Mouse (Mus musculus) neural tube, embryonic 11.5 days (tissue): ENCODE data around the gene Gpr4. TPM values are rescaled to one million over a fixed set of nuclear protein-coding genes. Genes with fewer than 3 reads are reported as not detected.

ENCODE experiments used
- ATAC-seq: fragments of 200-750 bp; cut with Nextera tagmentation; 2 replicates; pipeline ENCODE4 v1.8.0; 2017; ENCODE audit warnings: moderate number of reproducible peaks, mild to moderate bottlenecking, moderate TSS enrichment, moderate library complexity; ENCODE audit not compliant: insufficient read depth, low FRiP score, low TSS enrichment
- DNase-seq: peaks from one replicate; pipeline ENCODE4 v3.0.0-alpha.2; 2015; ENCODE audit warnings: low spot score
- H3K27ac ChIP-seq: fragments of 300-500 bp; sonication (generic); 2 replicates; pipeline ENCODE4 v1.5.1; 2014; ENCODE audit warnings: low read depth, mild to moderate bottlenecking, low read length
- H3K27me3 ChIP-seq: fragments of 300-500 bp; sonication (generic); 2 replicates; pipeline ENCODE4 v1.6.1; 2014; ENCODE audit warnings: mild to moderate bottlenecking, low read length, mixed read lengths; ENCODE audit not compliant: control insufficient read depth, insufficient read depth
- H3K36me3 ChIP-seq: fragments of 300-500 bp; sonication (generic); 2 replicates; pipeline ENCODE4 v1.6.1; 2014; ENCODE audit warnings: mild to moderate bottlenecking, low read length, moderate library complexity, mixed read lengths; ENCODE audit not compliant: control insufficient read depth, insufficient read depth
- H3K4me1 ChIP-seq: fragments of 300-500 bp; sonication (generic); 2 replicates; pipeline ENCODE4 v1.6.1; 2014; ENCODE audit warnings: low read length, mixed read lengths; ENCODE audit not compliant: control insufficient read depth, insufficient read depth
- H3K4me2 ChIP-seq: fragments of 300-500 bp; sonication (generic); 2 replicates; pipeline ENCODE4 v1.6.1; 2014; ENCODE audit warnings: low read depth, mild to moderate bottlenecking, moderate library complexity
- H3K4me3 ChIP-seq: fragments of 300-500 bp; sonication (generic); 2 replicates; pipeline ENCODE4 v1.5.1; 2014; ENCODE audit warnings: low read depth, low read length
- H3K9ac ChIP-seq: fragments of 300-500 bp; sonication (generic); 2 replicates; pipeline ENCODE4 v1.6.1; 2014; ENCODE audit warnings: mild to moderate bottlenecking, low read length
- H3K9me3 ChIP-seq: fragments of 300-500 bp; sonication (generic); 2 replicates; pipeline ENCODE4 v1.6.1; 2016; ENCODE audit warnings: low read length; ENCODE audit not compliant: control insufficient read depth
- WGBS: fragments of 180-500 bp; shearing (Covaris S2); extraction: QIAGEN DNeasy Blood & Tissue Kit; methylation state at CpG from one replicate; pipeline ENCODE4 v1.1.7; 2014; 5-methylcytosine and 5-hydroxymethylcytosine counted together
- polyA plus RNA-seq: library from polyadenylated mRNA; unstranded; fragments of >200 nt; fragmentation: Nextera tagmentation; extraction: Ambion mirVana; gene quantifications from 2 replicates; pipeline ENCODE4 v1.2.1, GENCODE M21; 2014

The Gpr4 gene
- polyA plus RNA-seq, 1 experiment from 2014 or later, result 2.6 TPM

DNA sequence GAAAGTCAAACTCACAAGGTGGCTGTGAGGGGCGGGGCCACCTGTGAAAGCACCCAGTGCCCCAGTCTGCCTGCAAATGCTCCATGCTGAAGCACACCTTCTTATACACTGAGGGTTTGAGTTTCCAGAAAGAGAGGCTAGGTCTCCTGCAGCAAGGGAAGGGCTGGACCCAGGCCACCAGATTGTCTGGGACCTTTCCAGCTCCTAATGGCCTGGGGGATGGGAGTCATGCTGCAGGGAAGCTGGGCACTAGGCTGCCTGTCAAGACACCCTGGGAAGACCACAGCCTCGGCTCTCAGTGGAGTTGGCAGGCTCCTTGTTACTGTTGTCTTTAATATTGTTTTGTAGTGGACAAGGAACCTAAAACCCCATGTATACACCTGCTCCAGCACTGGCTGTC lies 24.1 kb downstream of the Gpr4 start:
- 82% methylated on average over 2 of the region's 2 CpGs for WGBS
- Histone ChIP-seq H3K4me3 (no peak overlapping the region), H3K9ac (no peak overlapping the region), H3K27me3 (no peaks in the 10 kb centered on the region), H3K4me2 (no peak overlapping the region), H3K9me3 (no peaks in the 10 kb centered on the region), H3K36me3 (no peaks in the 10 kb centered on the region), H3K27ac (no peak overlapping the region), H3K4me1 (no peaks in the 10 kb centered on the region; the same call in 1 of the 2 replicates)
- ATAC-seq, result no peak
- no peak for DNase-seq

DNA sequence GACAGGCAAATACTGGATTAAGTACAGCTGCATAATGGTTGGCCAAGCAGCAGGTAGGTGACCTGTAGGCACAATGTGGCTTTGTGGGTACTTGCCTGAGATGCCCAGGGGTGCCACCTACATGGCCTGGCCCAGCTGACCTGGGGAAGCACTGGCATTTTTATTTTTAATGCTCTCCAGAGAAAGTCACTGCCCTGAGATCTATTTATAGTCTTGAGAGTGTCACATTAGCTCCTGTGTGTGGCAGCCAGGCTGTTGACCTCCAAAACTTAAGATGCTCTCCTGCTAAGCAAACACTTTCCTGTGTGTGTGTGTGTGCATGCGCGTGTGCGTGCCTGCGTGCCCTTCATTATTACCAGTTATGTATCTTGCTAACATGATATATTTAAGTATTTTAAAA lies 26.0 kb downstream of the Gpr4 start:
- Histone ChIP-seq H3K9ac (no peak overlapping the region), H3K4me1 (no peaks in the 10 kb centered on the region; the same call in 1 of the 2 replicates), H3K27me3 (no peaks in the 10 kb centered on the region), H3K4me2 (no peak overlapping the region), H3K27ac (no peak overlapping the region), H3K4me3 (no peak overlapping the region), H3K36me3 (no peaks in the 10 kb centered on the region), H3K9me3 (no peaks in the 10 kb centered on the region)
- ATAC-seq, result no peak
- 97% methylated on average over 4 of the region's 4 CpGs for WGBS
- DNase-seq, result no peak

DNA sequence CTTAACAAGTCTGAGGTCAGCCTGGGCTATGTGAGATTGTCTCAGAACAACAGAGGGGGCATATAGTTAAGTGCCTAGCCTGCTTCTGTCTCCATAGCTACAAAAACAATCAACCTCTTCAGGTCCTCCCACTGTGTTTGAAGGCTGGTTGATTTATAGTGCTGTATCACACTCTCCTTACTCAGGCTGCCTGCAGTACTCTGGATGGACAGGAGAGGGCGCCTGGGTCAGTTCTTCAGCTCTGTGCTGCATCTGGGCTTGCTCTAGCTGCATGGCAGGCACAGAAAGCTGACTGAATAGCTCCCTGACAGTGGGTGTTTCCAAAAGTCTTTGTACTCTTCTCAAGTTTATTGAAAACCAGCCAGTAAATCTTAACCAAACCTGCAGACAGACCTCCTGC lies 27.1 kb downstream of the Gpr4 start:
- H3K4me1 ChIP-seq, result no peaks in the 10 kb centered on the region; the same call in 1 of the 2 replicates
- ATAC-seq, result peak; percentile 89

DNA sequence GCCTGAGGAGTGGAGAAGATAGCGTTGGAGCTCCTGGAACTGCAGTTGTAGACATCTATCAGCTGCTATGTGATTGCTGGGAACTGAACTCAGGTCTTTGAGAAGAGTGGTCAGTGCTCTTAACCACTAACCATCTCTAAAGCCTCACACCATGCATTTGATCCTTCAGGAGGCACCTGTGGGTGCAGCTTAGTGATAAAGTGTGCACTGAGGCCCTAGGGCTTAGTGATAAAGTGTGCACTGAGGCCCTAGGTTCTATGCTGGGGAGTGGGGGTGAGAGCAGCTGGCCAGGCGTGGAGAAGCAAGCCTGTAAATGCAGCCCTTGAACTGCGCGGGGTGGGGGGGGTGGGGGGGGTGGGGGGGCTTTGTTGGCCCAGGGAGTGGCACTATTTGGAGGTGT lies 27.6 kb downstream of the Gpr4 start:
- ATAC-seq, result no peak

More for the DNA sequence above, 27.1 kb downstream of the Gpr4 start:
- whole genome bisulfite sequencing, result 0% methylated on average over 1 of the region's 1 CpGs
- no peaks in the 10 kb centered on the region for H3K9me3 ChIP-seq
- no peaks in the 10 kb centered on the region for H3K27me3 ChIP-seq
- H3K4me2 ChIP-seq, result no peak overlapping the region
- no peaks in the 10 kb centered on the region for H3K36me3 ChIP-seq
- H3K4me3 ChIP-seq, result no peak overlapping the region
- no peak overlapping the region for H3K27ac ChIP-seq
- H3K9ac ChIP-seq, result no peak overlapping the region
- DNase-seq, result peak; percentile 89

DNA sequence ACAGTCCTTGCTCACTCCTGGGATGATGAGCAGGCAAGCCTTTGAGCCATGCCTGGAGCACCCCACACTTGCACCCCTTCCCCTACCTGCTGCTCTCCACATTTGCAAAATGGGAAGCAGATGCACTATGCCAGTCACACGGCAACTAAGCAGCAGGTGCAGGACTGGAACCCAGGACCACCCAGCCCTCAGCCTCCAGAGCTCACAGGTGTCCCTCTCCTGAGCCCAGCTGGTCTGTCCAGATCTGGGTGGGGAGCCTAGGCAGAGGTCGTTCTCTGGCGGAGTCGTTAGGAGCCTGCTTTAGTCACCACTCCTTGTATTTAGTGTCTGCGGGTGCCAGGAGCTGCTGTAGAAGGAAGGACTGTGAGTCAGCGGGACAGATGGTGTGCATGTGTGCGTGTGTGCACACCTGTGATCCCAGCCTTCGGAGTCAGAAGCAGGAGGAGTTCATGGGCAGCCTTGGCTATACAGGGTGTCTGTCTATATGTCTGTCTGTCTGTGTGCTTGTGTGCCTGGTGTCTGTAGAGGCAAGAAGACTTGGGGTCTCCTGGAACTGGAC lies 28.6 kb downstream of the Gpr4 start:
- ATAC-seq, result no peak
- WGBS, result 84% methylated on average over 8 of the region's 8 CpGs

More for the DNA sequence above, 27.6 kb downstream of the Gpr4 start:
- H3K27me3 ChIP-seq, result no peaks in the 10 kb centered on the region
- H3K4me3 ChIP-seq, result no peak overlapping the region
- no peaks in the 10 kb centered on the region; the same call in 1 of the 2 replicates for H3K4me1 ChIP-seq
- DNase-seq, result no peak
- no peak overlapping the region for H3K27ac ChIP-seq
- no peak overlapping the region for H3K4me2 ChIP-seq
- WGBS, result 61% methylated on average over 4 of the region's 4 CpGs
- no peaks in the 10 kb centered on the region for H3K9me3 ChIP-seq
- H3K9ac ChIP-seq, result no peak overlapping the region
- no peaks in the 10 kb centered on the region for H3K36me3 ChIP-seq

DNA sequence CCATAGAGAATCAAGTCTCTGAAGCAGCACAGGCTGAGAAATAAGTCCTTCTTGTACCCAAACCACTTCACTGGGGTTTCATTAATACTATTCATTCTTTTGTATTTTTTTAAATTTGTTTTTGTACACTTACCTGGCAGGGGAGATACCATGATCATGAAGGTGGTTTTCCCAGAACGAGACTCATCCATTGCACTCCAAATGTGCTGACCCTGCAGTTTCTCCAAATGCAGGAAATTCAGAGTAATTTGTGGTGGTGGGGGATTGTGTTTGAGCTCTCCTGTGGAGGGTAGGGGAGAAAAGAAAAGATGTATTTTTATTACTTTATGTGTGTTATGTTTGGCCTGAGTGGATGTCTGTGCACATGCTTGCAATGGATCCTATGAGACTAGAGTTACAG lies 29.7 kb downstream of the Gpr4 start:
- Histone ChIP-seq H3K27me3 (no peaks in the 10 kb centered on the region), H3K36me3 (no peaks in the 10 kb centered on the region), H3K4me2 (no peak overlapping the region), H3K9ac (no peak overlapping the region), H3K9me3 (no peaks in the 10 kb centered on the region), H3K4me3 (no peak overlapping the region), H3K4me1 (no peaks in the 10 kb centered on the region; the same call in 1 of the 2 replicates), H3K27ac (no peak overlapping the region)
- 96% methylated on average over 1 of the region's 1 CpGs for WGBS
- ATAC-seq, result no peak
- DNase-seq, result no peak

More for the DNA sequence above, 28.6 kb downstream of the Gpr4 start:
- H3K9ac ChIP-seq, result no peak overlapping the region
- H3K36me3 ChIP-seq, result no peaks in the 10 kb centered on the region
- H3K4me3 ChIP-seq, result no peak overlapping the region
- no peaks in the 10 kb centered on the region; the same call in 1 of the 2 replicates for H3K4me1 ChIP-seq
- no peaks in the 10 kb centered on the region for H3K9me3 ChIP-seq
- H3K27ac ChIP-seq, result no peak overlapping the region
- H3K4me2 ChIP-seq, result no peak overlapping the region
- DNase-seq, result no peak
- no peaks in the 10 kb centered on the region for H3K27me3 ChIP-seq

DNA sequence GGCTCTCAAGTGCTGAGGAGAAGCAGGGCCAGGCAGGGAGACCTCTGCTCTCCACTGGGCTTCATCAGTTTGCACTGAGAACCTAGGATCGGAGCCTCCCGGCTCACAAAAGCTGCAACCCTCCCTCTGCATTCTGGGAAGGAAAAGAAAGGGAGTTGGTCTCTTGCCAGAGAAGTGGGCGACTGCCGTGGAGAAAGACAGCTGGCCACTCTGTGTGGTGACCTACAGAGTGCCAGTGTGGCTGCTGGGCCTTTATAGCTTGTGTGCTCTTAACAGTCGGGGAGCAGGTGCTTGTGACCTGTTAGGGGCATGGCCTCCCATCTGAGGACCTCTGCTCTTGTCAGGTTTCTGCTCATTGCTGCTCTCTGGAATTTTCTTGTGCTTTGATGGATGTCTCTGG lies 31.5 kb downstream of the Gpr4 start:
- no peak for ATAC-seq
- Histone ChIP-seq H3K27me3 (no peaks in the 10 kb centered on the region), H3K9ac (no peak overlapping the region), H3K36me3 (0 out of 2 replicates have a peak, but pooled peaks cover 2% of the 10 kb centered on the region), H3K4me3 (no peak overlapping the region), H3K9me3 (no peaks in the 10 kb centered on the region), H3K27ac (no peak overlapping the region), H3K4me1 (no peaks in the 10 kb centered on the region; the same call in 1 of the 2 replicates), H3K4me2 (no peak overlapping the region)
- no peak for DNase-seq
- 86% methylated on average over 5 of the region's 5 CpGs for WGBS

DNA sequence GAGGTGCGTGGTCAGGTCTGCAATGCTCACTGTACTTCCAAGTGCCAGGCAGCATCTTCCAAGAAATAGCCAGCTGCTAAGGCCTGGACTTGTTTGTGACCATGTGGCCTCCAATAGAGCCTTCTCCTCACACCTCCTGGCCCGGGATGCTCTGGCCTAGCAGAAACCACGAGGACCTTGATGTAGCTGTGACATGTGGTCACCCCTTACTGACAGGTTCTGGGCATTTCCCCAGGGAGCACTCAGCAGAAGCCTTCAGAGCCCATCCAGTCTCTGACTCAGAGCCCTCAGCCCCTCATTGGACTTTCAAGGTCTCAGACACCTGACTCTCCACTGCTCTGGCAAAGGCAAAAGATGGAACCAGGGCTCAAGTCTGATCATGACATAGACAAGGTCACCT lies 32.7 kb downstream of the Gpr4 start:
- Histone ChIP-seq H3K9me3 (no peaks in the 10 kb centered on the region), H3K27ac (no peak overlapping the region), H3K4me2 (no peak overlapping the region), H3K9ac (no peak overlapping the region), H3K36me3 (peaks cover 2% of the 10 kb centered on the region; the same call in 1 of the 2 replicates), H3K4me1 (no peaks in the 10 kb centered on the region), H3K27me3 (no peaks in the 10 kb centered on the region), H3K4me3 (no peak overlapping the region)
- ATAC-seq, result no peak
- no peak for DNase-seq
- WGBS, result 91% methylated on average over 3 of the region's 3 CpGs

DNA sequence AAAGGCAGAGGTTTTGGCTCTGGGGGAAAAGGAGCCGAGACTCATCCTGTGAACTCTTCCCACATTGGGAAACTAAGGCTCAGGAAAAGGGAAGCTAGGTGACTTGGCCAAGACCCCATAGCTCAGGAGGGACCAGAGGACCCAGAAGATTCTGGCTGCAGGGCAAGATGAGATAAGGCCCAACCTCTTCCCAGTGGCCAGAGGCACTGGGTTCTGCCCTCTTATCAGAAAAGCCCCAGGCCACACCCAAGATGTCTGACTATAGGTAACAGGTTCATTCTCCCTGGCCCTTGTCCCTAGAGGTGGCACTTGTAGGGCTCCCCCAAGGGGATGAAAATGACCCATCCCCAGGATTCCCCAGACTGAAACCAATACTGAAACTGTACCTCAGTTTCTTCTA lies 34.5 kb downstream of the Gpr4 start:
- no peak for ATAC-seq
- WGBS, result 92% methylated on average over 1 of the region's 1 CpGs

More for the DNA sequence above, 34.5 kb downstream of the Gpr4 start:
- Histone ChIP-seq H3K27me3 (no peaks in the 10 kb centered on the region), H3K9me3 (no peaks in the 10 kb centered on the region), H3K4me3 (no peak overlapping the region), H3K36me3 (peaks cover 2% of the 10 kb centered on the region; the same call in 1 of the 2 replicates), H3K9ac (no peak overlapping the region), H3K27ac (no peak overlapping the region), H3K4me1 (no peaks in the 10 kb centered on the region), H3K4me2 (no peak overlapping the region)
- no peak for DNase-seq
